Mouse (Mus musculus) activated CD4-positive, CD25-positive, alpha-beta regulatory T cell, adult 4 months (primary cell): ENCODE data around the gene Mbl1. TPM values are rescaled to one million over a fixed set of nuclear protein-coding genes. Genes with fewer than 3 reads are reported as not detected.

Experiments used
- ATAC-seq: one replicate; pipeline ENCODE4 v1.8.0; 2017
- polyA plus RNA-seq, 2 experiments: library from polyadenylated mRNA; unstranded; fragments of 100-300 nt; shearing (Covaris generic); gene quantifications; one replicate each; pipeline ENCODE4 v1.2.1; 2017

Gene Mbl1
- polyA plus RNA-seq, 2 experiments from 2014 or later: not detected

DNA sequence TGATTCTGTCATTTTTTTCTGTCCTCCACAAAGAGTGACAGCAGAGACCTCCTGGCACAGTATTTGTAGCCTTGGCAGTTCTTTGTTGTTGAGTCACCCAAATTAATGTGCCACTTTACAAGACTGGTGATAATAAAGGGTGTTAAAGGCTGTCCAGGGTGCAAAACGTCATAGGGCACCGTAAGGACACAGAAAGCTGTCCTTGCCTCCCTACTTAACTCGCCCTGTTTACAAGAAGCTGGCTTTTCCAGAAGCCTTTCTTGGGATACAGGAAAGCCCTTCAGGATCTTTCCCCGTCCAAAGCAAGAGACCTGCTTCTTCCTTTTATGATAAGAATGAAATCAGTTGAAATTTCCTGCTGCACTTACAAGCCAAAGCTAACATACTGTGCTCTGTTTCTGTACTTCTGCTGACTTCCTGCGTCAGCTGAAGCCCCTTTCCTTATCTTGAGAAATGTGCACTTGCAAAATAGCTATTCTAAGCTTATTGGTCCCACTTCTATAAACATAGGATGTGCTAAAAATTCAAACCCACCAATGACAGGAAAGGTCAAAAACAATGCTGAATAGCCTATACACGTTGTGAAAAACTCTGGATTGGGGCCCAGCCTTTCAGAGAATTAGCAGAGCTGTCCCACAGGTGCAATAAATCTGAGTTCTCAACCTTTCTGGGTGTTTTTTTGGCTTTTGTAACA lies 46.9 kb downstream of the Mbl1 start:
- no peak for ATAC-seq

Other genes with a start within 250 kb of the Mbl1 start
- 10 to 100 TPM; 56.8 to 58.3 TPM for gene Tspan14, start 184.7 kb upstream of the Mbl1 start, polyA plus RNA-seq
- gene Fam213a, start 137.7 kb upstream of the Mbl1 start, polyA plus RNA-seq: 1 to 10 TPM; 8.5 to 9.2 TPM
- not detected for gene Dydc2, start 82.2 kb upstream of the Mbl1 start, polyA plus RNA-seq
- not detected for gene Dydc1, start 78.5 kb upstream of the Mbl1 start, polyA plus RNA-seq
- gene Mat1a, start 46.4 kb upstream of the Mbl1 start, polyA plus RNA-seq: not detected
- not detected for gene Sftpa1, start 19.7 kb upstream of the Mbl1 start, polyA plus RNA-seq
- not detected for gene Sftpd, start 33.7 kb downstream of the Mbl1 start, polyA plus RNA-seq
- gene Gm2832, start 127.3 kb downstream of the Mbl1 start, polyA plus RNA-seq: not detected
- not detected for gene Gm5798, start 197.2 kb downstream of the Mbl1 start, polyA plus RNA-seq
- not detected for gene Gm7945, start 234.9 kb downstream of the Mbl1 start, polyA plus RNA-seq